ENCODE assay signal across 10 mouse cellular contexts in genomic region chr3:52253656-52254461, GRCm38 (mm10). TPM values are rescaled to one million over a fixed set of nuclear protein-coding genes. Genes with fewer than 3 reads are reported as not detected.
DNase-seq lines count a peak whose midpoint lies in the region; ATAC-seq and TF ChIP-seq lines count a peak whose summit lies in the region.
"Had no signal": no experiment of that assay in that cellular context is flagged by ENCODE, and none has a peak within 500 bp of the region (broad histone marks: within the 10 kb centered on the region; RNA-seq: fewer than 3 reads in every experiment).

No protein-coding gene starts in this region.

- 0 out of 2 replicates have a peak, but pooled peaks have one; percentile 39 for ATAC-seq in common myeloid progenitor, adult 5-6 weeks (replicated peaks; ENCODE audit: low read depth, poor library complexity, severe bottlenecking)
- no peak for ATAC-seq in granulocyte monocyte progenitor cell, adult 5-6 weeks (replicated peaks; ENCODE audit: poor library complexity, severe bottlenecking)

- TF ChIP-seq EP300 in ES-Bruce4 (IDR thresholded peaks at IDR 0.05; ENCODE audit: insufficient read depth, low read depth, low read length), result peak; percentile 97

- 41% methylated on average over 14 of the region's 14 CpGs for WGBS in kidney, adult 2 months

- H3K36me3 ChIP-seq in kidney, adult 2 months (ENCODE audit: control insufficient read depth, insufficient read depth, low read length), result no peaks in the 10 kb centered on the region
- H3K36me3 ChIP-seq in ES-Bruce4 (ENCODE audit: control insufficient read depth, insufficient read depth, low read length, poor library complexity, severe bottlenecking), result no peaks in the 10 kb centered on the region
- H3K36me3 ChIP-seq: embryonic facial prominence, embryonic 12.5 days; liver, embryonic 15.5 days had no signal

- H3K9me3 ChIP-seq in ES-Bruce4 (replicated peaks; ENCODE audit: control insufficient read depth, insufficient read depth, low read length, poor library complexity, severe bottlenecking), result no peaks in the 10 kb centered on the region
- H3K9me3 ChIP-seq: embryonic facial prominence, embryonic 12.5 days; liver, embryonic 15.5 days had no signal

- DNase-seq in kidney, adult 2 months, result peak; percentile 50
- no peak for DNase-seq in kidney, adult 11 months
- peak; percentile 58 to 68 for DNase-seq in kidney, postnatal 4 days
- DNase-seq in thymus, postnatal 14 days, result peak; percentile 57
- DNase-seq in right cerebral cortex, adult 2 months (ENCODE audit: low spot score in 2 of 2), result no peak

- TF ChIP-seq POLR2A in kidney, adult 2 months (IDR thresholded peaks at IDR 0.05; ENCODE audit: low read depth, low read length), result no peak
- TF ChIP-seq POLR2A in ES-Bruce4 (IDR thresholded peaks at IDR 0.05; ENCODE audit: insufficient read depth, low read length), result no peak

- H3K4me1 ChIP-seq in kidney, adult 2 months (ENCODE audit: control insufficient read depth, insufficient read depth, low read length), result no peaks in the 10 kb centered on the region
- H3K4me1 ChIP-seq in ES-Bruce4 (ENCODE audit: control insufficient read depth, insufficient read depth, low read length), result peaks cover 4% of the 10 kb centered on the region

- H3K27ac ChIP-seq in kidney, adult 2 months (ENCODE audit: insufficient read depth, low read depth, low read length), result no peak overlapping the region
- peak overlapping the region; percentile 72 for H3K27ac ChIP-seq in ES-Bruce4 (ENCODE audit: insufficient read depth, low read length)
- H3K27ac ChIP-seq: embryonic facial prominence, embryonic 12.5 days; liver, embryonic 15.5 days had no signal

- no peaks in the 10 kb centered on the region for H3K27me3 ChIP-seq in kidney, adult 2 months (replicated peaks; ENCODE audit: control insufficient read depth, insufficient read depth, low read length)
- no peaks in the 10 kb centered on the region for H3K27me3 ChIP-seq in ES-Bruce4 (ENCODE audit: control insufficient read depth, insufficient read depth, low read length, poor library complexity, severe bottlenecking)
- H3K27me3 ChIP-seq: liver, embryonic 15.5 days had no signal

- no peak overlapping the region for H3K4me3 ChIP-seq in kidney, adult 2 months (ENCODE audit: insufficient read depth, low read depth, low read length)
- no peak overlapping the region for H3K4me3 ChIP-seq in ES-Bruce4 (ENCODE audit: low read depth, low read length)
- H3K4me3 ChIP-seq: embryonic facial prominence, embryonic 12.5 days; liver, embryonic 15.5 days had no signal

- H3K9ac ChIP-seq in ES-Bruce4 (ENCODE audit: low read depth, poor library complexity, severe bottlenecking), result no peak overlapping the region
- H3K9ac ChIP-seq: embryonic facial prominence, embryonic 12.5 days; liver, embryonic 15.5 days had no signal

- TF ChIP-seq CTCF in kidney, adult 2 months (conservative IDR thresholded peaks at IDR 0.05; ENCODE audit: insufficient read depth, insufficient read length, low read depth, low read length), result peak; percentile 62
- TF ChIP-seq CTCF in ES-Bruce4 (IDR thresholded peaks at IDR 0.05; ENCODE audit: low read depth, low read length), result peak; percentile 75

RNA-seq across cellular contexts. Expression of gene Foxo1, which starts 14.3 kb away (rescaled TPM):
- polyA plus RNA-seq in kidney, adult 2 months (2012; rRNA removed), result 14.0 and 14.4 TPM in 2 replicates
- polyA plus RNA-seq in ES-Bruce4 (2011; ENCODE audit: insufficient read depth, insufficient read length, low read depth, missing spikeins), result 22.9 and 23.8 TPM in 2 replicates
- 1.3 and 1.6 TPM in 2 replicates for total RNA-seq in common myeloid progenitor, adult 5-6 weeks (2017)
- 1.8 and 2.6 TPM in 2 replicates for total RNA-seq in granulocyte monocyte progenitor cell, adult 5-6 weeks (2014; fragmentation: Nextera tagmentation)
- 0.39 and 0.46 TPM in 2 replicates for total RNA-seq in granulocyte monocyte progenitor cell, adult 5-6 weeks (2017)

Comparison
In these comparisons a context has a peak if more than half of its experiments do, and no peak if none do; other contexts are left out.
1. DNase-seq: peak in kidney, adult 2 months (single experiment), kidney, postnatal 4 days (2 of 2) and thymus, postnatal 14 days (single experiment); none in kidney, adult 11 months (single experiment) and right cerebral cortex, adult 2 months (0 of 2).